Mouse (Mus musculus) layer of hippocampus, adult 2 months (tissue): Measurements from ENCODE around the gene Rxfp4. TPM values are rescaled to one million over a fixed set of nuclear protein-coding genes. Genes with fewer than 3 reads are reported as not detected.

Experiments
- DNase-seq, 2 experiments: peaks; one replicate each; pipeline ENCODE4 v3.0.0; 2022; ENCODE audit warnings: low spot score in 2 of 2
- H3K27ac ChIP-seq: fragments of 200-600 bp; 2 replicates; pipeline ENCODE4 v1.8.1; 2022
- H3K4me3 ChIP-seq: fragments of 200-600 bp; 2 replicates; pipeline ENCODE4 v1.8.1; 2022; ENCODE audit warnings: mild to moderate bottlenecking
- CTCF ChIP-seq: fragments of 200-600 bp; conservative IDR thresholded peaks from 2 replicates; pipeline ENCODE4 v1.8.1; 2022; ENCODE audit warnings: antibody characterized with exemption, mild to moderate bottlenecking, moderate library complexity
- total RNA-seq, 2 experiments: library from RNA; stranded (reverse); gene quantifications; 2 replicates each; pipeline ENCODE4 v1.2.3; 2021

The Rxfp4 gene
- total RNA-seq, 2 experiments from 2014 or later: not detected

DNA sequence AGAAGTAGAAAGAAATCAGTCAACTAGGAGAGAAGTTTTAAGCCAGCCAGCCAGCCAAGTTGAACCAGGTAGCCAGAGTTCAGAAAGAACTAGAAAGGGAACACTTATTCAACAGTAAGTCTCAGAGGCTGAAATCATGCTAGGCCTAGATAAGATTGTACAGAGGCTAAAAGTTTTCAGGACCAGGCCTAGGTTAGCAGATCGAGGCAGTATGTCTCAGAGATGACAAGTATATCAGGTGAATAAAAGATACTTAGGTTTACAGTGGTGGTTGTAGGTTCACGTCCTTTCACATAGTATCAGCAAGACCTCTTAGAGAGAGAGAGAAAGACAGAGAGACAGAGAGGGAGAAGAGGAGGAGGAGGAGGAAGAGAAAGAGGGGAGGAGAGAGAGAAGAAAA is 30.9 kb upstream of the Rxfp4 start:
- no peak for DNase-seq
- no peak for TF ChIP-seq CTCF
- Histone ChIP-seq H3K27ac (no peak overlapping the region), H3K4me3 (no peak overlapping the region)

DNA sequence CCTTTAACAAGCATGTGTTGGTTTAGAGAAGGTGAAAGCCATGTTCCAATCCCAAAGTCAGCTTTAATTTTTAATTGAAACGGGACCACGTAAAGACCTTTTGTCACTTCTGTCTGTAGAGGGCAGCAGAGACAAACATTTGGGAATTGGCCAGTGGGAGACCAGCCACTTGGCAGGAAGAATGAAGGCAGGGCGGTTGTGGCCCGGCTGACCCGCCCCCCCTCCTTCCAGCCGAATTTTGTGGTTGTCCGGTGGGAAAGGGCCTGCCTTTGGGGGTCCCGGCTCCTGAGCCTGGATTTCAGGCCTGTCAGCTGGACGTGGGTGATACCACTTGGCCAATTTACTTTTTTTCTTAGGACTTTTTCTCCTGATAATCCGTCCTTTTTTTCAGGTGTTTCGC is 24.5 kb upstream of the Rxfp4 start:
- peak; percentile 61 to 68 for DNase-seq
- TF ChIP-seq CTCF: peak; percentile 83
- no peak overlapping the region for H3K27ac ChIP-seq
- H3K4me3 ChIP-seq: peak overlapping the region; percentile 23

DNA sequence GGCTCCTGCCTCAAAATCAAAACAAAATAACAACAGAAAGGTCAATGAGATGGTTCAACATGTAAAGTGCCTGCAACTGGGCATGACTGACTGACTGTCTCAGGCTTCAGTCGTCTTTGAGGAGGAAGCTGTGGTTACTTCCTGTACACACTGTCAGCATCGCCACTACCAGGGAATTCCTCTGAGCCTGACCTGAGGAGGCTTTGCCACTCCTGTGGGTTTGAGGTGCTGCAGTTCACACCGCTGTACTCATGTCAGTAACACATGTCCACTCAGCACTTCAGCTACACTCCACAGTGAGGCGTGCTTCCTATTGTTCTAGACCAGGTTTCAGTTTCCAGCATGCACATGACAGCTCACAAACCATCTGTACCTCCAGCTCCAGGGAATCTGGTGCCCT is 11.2 kb upstream of the Rxfp4 start:
- DNase-seq: no peak
- H3K4me3 ChIP-seq: no peak overlapping the region
- peak; percentile 27; the same call in 1 of the 2 replicates for TF ChIP-seq CTCF
- H3K27ac ChIP-seq: no peak overlapping the region

DNA sequence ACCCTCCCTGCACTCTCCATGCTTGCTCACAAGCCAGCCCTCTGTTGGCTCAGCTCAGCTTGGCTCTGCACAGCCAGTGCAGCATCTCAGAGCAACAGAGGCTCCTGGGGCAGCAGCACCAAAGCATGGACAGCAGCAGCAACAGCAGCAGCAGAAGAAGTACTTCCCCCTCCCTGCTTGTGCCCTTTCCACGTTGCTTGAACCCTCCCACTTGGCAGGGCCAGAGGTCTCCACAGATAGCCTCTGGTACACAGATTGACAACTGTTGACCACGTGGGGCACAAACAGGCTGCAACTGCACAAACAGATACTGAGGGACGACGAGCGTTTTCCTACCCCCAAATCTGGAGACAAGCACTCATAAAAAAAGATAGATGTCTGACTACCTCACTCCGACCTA is 6.9 kb upstream of the Rxfp4 start:
- no peak for DNase-seq
- no peak for TF ChIP-seq CTCF
- Histone ChIP-seq H3K27ac (no peak overlapping the region), H3K4me3 (no peak overlapping the region)

DNA sequence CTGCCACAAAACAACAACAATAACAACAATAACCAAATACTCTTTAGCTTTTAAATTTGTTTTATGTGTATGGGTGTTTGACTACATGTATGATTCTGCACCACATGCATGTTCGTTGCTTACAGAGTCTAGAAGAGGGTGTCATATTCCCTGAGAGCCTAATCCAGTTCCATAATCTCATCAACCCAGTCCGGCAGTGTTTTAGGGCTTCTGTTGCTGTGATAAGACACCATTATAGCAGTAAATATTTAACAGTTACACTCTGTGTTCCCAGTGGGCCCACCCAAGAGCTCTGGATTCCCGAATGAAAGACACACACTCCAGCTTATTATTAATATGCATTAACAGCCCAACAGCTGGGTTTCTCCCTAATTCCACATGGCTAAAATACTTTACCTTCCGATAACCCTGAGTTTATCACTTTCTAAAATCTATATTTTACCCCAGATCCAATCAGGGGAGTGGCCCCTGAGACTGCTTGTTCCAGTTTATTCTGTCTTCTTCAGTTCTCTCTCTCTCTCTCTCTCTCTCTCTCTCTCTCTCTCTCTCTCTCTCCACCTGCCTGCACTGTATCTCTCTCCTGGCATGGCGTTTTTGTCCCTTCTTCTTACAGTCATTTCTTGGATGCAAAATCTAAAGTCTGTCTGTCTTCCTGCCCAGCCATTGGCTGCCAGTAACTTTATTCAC is 5.6 kb upstream of the Rxfp4 start:
- H3K4me3 ChIP-seq: no peak overlapping the region
- no peak for DNase-seq

DNA sequence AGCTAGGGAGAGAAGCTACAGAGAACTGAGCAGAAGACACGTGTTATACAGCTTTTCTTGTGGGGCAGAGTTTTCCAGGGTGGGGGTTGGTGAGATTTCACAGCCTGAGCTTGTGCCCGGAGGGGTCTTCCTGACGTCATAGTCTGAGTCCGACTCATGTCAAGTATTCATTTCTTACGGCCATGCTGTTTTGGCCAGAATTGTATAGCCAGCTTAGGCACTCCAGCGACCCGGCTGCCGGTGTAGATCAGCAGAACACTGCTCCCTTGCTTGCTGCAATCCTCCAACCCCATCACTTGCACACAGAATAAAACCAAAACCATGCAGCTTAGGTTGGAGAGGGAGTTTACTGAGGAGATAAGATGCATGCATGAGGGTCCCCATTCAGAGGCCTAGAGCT is 2.7 kb upstream of the Rxfp4 start:
- H3K4me3 ChIP-seq: no peak overlapping the region
- DNase-seq: no peak
- H3K27ac ChIP-seq: no peak overlapping the region
- no peak for TF ChIP-seq CTCF

More for the DNA sequence above, 5.6 kb upstream of the Rxfp4 start:
- no peak overlapping the region for H3K27ac ChIP-seq
- no peak for TF ChIP-seq CTCF

DNA sequence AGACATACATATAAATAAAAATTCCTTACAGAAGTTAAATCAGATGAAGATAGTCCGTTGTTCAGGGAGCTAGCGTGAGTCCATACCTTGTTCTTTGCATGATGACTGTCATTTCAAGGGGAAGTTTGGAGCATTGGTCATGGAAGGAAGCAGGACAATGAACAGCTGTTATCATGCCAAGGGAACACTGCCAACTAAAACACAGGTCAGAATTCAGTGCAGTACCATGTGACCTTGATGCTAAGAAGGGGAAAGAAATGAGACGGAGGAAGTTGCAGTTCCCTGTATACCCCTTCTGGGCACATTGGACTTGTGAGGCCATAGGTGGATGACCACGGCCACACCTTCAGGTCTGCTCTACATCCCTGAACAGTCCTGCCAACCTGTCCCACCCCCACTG is 1.7 kb upstream of the Rxfp4 start:
- no peak for DNase-seq
- Histone ChIP-seq H3K4me3 (no peak overlapping the region), H3K27ac (no peak overlapping the region)
- TF ChIP-seq CTCF: no peak

DNA sequence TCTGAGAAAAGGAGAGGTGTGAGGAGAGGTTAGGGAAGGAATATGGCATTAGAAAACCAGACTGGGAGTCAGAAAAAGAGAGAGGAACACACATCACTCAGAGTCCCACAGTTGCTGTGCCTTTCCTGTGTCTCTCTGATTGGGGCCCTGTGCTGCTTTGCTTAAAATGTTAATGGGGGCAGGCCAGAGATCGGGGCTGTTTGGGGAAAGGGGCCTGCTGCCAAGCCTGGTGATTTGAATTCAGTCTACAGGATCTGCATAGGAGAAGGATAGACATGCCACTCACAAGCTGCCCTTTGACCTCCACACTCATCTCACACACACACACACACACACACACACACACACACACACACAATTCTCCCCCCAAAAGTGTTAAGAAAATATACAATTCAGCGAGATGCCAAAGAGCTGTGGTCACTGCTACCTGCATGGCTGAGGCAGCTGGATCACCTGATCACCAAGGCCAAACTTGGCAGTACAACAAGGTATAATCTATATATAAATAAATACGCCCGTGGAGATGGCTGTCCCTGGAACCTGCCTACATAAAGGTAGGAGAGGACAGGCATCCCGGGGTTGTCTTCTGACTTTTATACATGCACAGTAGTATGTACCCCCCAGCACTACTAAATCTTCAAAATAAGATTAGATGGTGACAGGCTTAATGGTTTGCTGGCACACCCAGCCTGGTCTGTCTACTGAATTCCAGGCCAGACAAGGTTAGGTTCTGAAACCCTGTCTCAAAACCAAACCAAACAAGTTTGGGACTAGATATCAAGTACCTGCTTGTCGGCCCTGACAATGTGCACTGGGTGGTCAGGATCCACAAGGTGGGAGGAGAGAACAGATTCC is 801 bp upstream of the Rxfp4 start:
- H3K4me3 ChIP-seq: no peak overlapping the region
- no peak overlapping the region for H3K27ac ChIP-seq
- DNase-seq: no peak
- no peak for TF ChIP-seq CTCF

DNA sequence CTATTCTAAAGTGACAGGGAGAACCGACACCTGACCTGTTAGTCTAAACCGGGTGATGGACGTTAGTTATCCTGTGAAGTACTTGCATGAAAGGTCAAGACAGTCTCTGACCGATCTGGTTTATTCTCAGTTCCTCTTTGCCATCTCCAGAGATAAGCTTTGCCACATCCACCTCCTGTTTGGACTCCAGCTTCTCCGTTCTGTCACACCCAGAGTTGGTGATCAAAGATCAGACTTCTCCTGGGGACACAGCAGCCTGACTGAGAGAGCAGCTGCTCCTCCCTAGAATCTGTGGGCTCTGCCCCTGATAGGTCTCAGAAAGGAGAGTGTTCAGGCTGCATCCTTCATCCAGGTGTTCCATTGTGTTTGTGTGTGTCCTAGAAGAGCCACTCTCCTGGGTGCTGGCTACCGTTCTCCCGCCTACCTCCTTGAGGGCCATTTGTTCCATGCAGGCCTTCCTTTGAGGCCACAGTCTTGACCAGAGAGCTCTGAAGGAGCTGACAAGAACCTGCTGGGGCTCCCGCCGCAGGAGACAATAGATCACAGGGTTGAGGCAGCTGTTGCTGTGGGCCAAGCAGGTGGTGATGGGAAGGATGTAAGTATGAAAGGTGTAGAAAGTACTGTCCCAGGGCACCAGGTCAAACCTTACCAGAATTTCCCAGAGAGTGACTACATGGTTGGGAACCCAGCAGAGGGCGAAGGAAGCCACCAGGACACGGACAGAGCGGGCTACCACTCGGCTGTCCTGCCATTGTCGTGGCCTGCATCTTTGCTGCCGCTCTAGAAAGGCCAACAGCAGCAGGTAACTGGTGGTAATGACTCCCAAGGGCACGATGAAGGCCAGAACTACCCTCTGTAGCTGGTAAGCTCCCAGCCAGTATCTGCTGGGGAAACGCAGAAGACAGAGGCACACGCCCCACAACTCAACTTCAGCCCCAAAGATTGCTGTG is 998 bp downstream of the Rxfp4 start:
- H3K27ac ChIP-seq: no peak overlapping the region
- H3K4me3 ChIP-seq: no peak overlapping the region
- peak in 1 of 2 experiments; percentile 9 for DNase-seq
- TF ChIP-seq CTCF: no peak

DNA sequence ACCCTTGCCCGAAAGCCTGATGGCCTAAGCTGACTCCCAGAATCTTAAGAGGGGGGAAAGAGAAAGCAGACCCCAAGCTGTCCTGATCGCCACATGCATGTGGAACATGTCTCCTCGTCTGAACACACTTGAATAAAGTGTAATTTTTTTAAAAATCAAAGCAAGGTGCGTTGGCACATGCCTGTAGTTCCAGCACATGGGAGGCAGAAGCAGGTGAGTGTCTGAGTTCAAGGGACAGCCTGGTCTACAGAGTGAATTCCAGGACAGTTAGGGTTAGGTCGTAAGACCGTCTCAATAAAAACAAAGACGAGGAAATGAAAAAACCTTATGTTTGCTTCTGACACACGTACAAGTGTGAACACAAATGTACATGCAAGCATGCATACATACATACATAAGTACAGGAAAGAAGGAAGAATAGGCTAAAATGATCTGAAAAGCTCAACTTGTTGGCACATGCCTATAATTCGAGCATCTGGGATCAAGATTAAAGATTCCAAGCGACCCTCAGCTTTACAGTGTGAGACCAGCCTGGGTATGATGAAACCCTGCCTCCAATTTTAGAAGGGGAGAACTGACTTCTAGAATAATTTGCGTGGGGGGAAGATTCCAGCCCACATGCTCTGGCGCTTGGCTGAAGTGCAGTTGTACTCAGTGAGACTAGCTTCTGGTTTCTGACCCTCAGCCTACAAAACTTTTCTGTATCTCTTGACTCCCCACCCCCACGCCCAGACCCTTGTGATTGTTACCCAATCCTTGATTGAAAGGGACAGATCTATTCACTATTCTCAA is 2.0 kb downstream of the Rxfp4 start:
- DNase-seq: peak in 1 of 2 experiments; percentile 10
- TF ChIP-seq CTCF: no peak
- no peak overlapping the region for H3K27ac ChIP-seq
- H3K4me3 ChIP-seq: no peak overlapping the region

DNA sequence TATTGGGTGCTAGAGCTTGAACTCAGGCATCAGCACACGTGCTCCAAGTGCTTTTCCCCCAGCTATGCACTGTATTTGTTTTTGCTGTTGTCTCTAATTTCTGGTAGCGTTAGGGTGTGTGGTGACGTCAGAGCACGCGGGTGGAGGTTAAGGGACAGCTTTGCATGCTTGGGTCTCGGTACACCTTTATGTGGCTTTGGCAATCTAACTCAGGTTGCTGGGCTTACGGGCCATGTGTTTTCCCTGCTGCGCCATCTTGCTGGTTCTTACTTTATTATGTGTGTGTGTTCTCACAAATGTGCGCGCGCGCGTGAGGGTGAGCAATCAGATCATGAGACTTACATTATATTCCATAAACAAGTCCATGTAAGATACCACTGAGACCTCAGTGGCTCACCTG is 3.0 kb downstream of the Rxfp4 start:
- no peak for TF ChIP-seq CTCF
- Histone ChIP-seq H3K27ac (no peak overlapping the region), H3K4me3 (no peak overlapping the region)
- DNase-seq: peak in 1 of 2 experiments; percentile 9

DNA sequence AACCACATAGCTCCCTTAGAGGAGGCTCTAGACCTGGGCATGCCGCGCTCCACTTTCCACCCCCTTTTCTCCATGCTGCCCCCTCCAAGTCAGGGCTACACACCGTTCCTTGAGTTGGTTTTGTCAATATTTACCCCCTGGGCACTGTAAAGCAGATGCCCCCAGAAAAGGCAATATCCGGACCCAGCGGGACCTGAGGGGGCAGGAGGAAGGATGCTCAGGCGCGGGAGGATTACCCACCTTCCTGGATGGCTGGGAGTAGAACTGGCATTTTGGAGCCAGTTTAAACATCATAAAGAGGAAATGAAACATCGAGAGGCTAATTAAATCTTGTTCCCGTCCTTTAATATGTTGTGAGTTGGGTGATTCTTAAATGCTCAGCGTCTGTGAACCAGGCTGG is 3.8 kb downstream of the Rxfp4 start:
- Histone ChIP-seq H3K27ac (peak overlapping the region; percentile 57; the same call in 1 of the 2 replicates), H3K4me3 (no peak overlapping the region)
- no peak for DNase-seq
- no peak for TF ChIP-seq CTCF
